13 mouse cellular contexts compared by ENCODE assay signal in genomic region chr8:26226612-26227528, GRCm38 (mm10).
DNase-seq lines count a peak whose midpoint lies in the region; ATAC-seq and TF ChIP-seq lines count a peak whose summit lies in the region.
"Had no signal": no experiment of that assay in that cellular context is flagged by ENCODE, and none has a peak within 500 bp of the region (broad histone marks: within the 10 kb centered on the region; RNA-seq: fewer than 3 reads in every experiment).

No protein-coding gene starts in this region.

- 25% methylated on average over 30 of the region's 30 CpGs for WGBS in lung, embryonic 14.5 days
- WGBS in stomach, postnatal 0 days, result 43% methylated on average over 30 of the region's 30 CpGs
- WGBS in midbrain, postnatal 0 days, result 73% methylated on average over 30 of the region's 30 CpGs

- H3K4me2 ChIP-seq in lung, embryonic 14.5 days, result peak overlapping the region; percentile 28
- no peak overlapping the region for H3K4me2 ChIP-seq in stomach, postnatal 0 days (replicated peaks; ENCODE audit: low read depth)
- no peak overlapping the region for H3K4me2 ChIP-seq in midbrain, postnatal 0 days (ENCODE audit: low read depth, low read length, poor library complexity, severe bottlenecking)
- H3K4me2 ChIP-seq: forebrain, embryonic 12.5 days had no signal

- H3K9me3 ChIP-seq in lung, embryonic 14.5 days (ENCODE audit: low read depth, low read length), result no peaks in the 10 kb centered on the region
- no peaks in the 10 kb centered on the region for H3K9me3 ChIP-seq in stomach, postnatal 0 days (ENCODE audit: control insufficient read depth, low read length)
- H3K9me3 ChIP-seq in midbrain, postnatal 0 days (ENCODE audit: low read length), result no peaks in the 10 kb centered on the region
- H3K9me3 ChIP-seq: forebrain, embryonic 12.5 days had no signal

- peak; percentile 59 for DNase-seq in heart, adult 11 months
- no peak for DNase-seq in heart, adult 9 months (ENCODE audit: low spot score in 2 of 2)
- DNase-seq in lung, embryonic 14.5 days, result peak; percentile 6
- no peak for DNase-seq in lung, postnatal 25 days (ENCODE audit: low spot score)
- DNase-seq in hindlimb bud, embryonic 11.5 days (ENCODE audit: extremely low spot score, low read depth, low spot score), result peak; percentile 86
- DNase-seq in stomach, postnatal 0 days (ENCODE audit: low spot score), result peak; percentile 39
- no peak for DNase-seq in midbrain, postnatal 0 days (ENCODE audit: low spot score)
- DNase-seq in layer of hippocampus, postnatal 25 days (ENCODE audit: extremely low spot score in 1 of 2, low spot score in 1 of 2), result no peak
- DNase-seq: adrenal gland, postnatal 14 days; heart, postnatal 14 days; thymus, adult 18-20 months had no signal

- no peak overlapping the region for H3K9ac ChIP-seq in lung, embryonic 14.5 days
- H3K9ac ChIP-seq in stomach, postnatal 0 days (ENCODE audit: low read length), result no peak overlapping the region
- H3K9ac ChIP-seq in midbrain, postnatal 0 days (replicated peaks; ENCODE audit: low read length, poor library complexity, severe bottlenecking), result no peak overlapping the region
- H3K9ac ChIP-seq: forebrain, embryonic 12.5 days; liver, embryonic 14.5 days had no signal

- TF ChIP-seq EP300 in stomach, postnatal 0 days (optimal IDR thresholded peaks at IDR 0.05), result no peak

- no peaks in the 10 kb centered on the region for H3K27me3 ChIP-seq in lung, embryonic 14.5 days (ENCODE audit: insufficient read depth, low read length)
- H3K27me3 ChIP-seq in stomach, postnatal 0 days (ENCODE audit: control insufficient read depth, insufficient read depth, low read length), result no peaks in the 10 kb centered on the region
- no peaks in the 10 kb centered on the region for H3K27me3 ChIP-seq in midbrain, postnatal 0 days (ENCODE audit: insufficient read depth, low read length)
- H3K27me3 ChIP-seq: forebrain, embryonic 12.5 days had no signal

- H3K27ac ChIP-seq in lung, embryonic 14.5 days (ENCODE audit: low read depth), result no peak overlapping the region
- no peak overlapping the region for H3K27ac ChIP-seq in stomach, postnatal 0 days (replicated peaks)
- no peak overlapping the region for H3K27ac ChIP-seq in midbrain, postnatal 0 days (ENCODE audit: low read depth, low read length)
- H3K27ac ChIP-seq: forebrain, embryonic 12.5 days; liver, embryonic 14.5 days had no signal

- H3K36me3 ChIP-seq in lung, embryonic 14.5 days (ENCODE audit: insufficient read depth), result no peaks in the 10 kb centered on the region
- no peaks in the 10 kb centered on the region for H3K36me3 ChIP-seq in stomach, postnatal 0 days (ENCODE audit: control insufficient read depth, insufficient read depth, low read length)
- H3K36me3 ChIP-seq in midbrain, postnatal 0 days (ENCODE audit: insufficient read depth, low read length), result no peaks in the 10 kb centered on the region
- H3K36me3 ChIP-seq: forebrain, embryonic 12.5 days had no signal

- H3K4me1 ChIP-seq in lung, embryonic 14.5 days (ENCODE audit: insufficient read depth), result no peaks in the 10 kb centered on the region
- H3K4me1 ChIP-seq in stomach, postnatal 0 days (replicated peaks; ENCODE audit: control insufficient read depth, insufficient read depth), result no peaks in the 10 kb centered on the region
- no peaks in the 10 kb centered on the region for H3K4me1 ChIP-seq in midbrain, postnatal 0 days (ENCODE audit: insufficient read depth, low read length)
- H3K4me1 ChIP-seq: forebrain, embryonic 12.5 days had no signal

- TF ChIP-seq CTCF in lung, embryonic 14.5 days (IDR thresholded peaks at IDR 0.05; ENCODE audit: low read depth), result no peak
- no peak for TF ChIP-seq CTCF in stomach, postnatal 0 days (IDR thresholded peaks at IDR 0.05; ENCODE audit: low read depth)
- TF ChIP-seq CTCF in midbrain, postnatal 0 days (IDR thresholded peaks at IDR 0.05), result no peak

- no peak for ATAC-seq in lung, embryonic 14.5 days (ENCODE audit: insufficient read depth)
- ATAC-seq in stomach, postnatal 0 days (ENCODE audit: low FRiP score, low TSS enrichment), result 0 out of 2 replicates have a peak, but pooled peaks have one; percentile 54
- no peak for ATAC-seq in midbrain, postnatal 0 days (ENCODE audit: low FRiP score)

- H3K4me3 ChIP-seq in lung, embryonic 14.5 days (ENCODE audit: low read depth, low read length), result no peak overlapping the region
- H3K4me3 ChIP-seq in stomach, postnatal 0 days (ENCODE audit: low read depth, low read length), result no peak overlapping the region
- no peak overlapping the region for H3K4me3 ChIP-seq in midbrain, postnatal 0 days (ENCODE audit: low read depth, low read length)
- H3K4me3 ChIP-seq: forebrain, embryonic 12.5 days had no signal

Comparison
In these comparisons a context has a peak if more than half of its experiments do, and no peak if none do; other contexts are left out.
1. DNase-seq: peak in heart, adult 11 months (single experiment), lung, embryonic 14.5 days (single experiment), hindlimb bud, embryonic 11.5 days (single experiment) and stomach, postnatal 0 days (single experiment); none in heart, adult 9 months (0 of 2), lung, postnatal 25 days (single experiment), midbrain, postnatal 0 days (single experiment) and layer of hippocampus, postnatal 25 days (0 of 2).